Comparison of ENCODE assay signal across 20 mouse cellular contexts in the genomic region with DNA sequence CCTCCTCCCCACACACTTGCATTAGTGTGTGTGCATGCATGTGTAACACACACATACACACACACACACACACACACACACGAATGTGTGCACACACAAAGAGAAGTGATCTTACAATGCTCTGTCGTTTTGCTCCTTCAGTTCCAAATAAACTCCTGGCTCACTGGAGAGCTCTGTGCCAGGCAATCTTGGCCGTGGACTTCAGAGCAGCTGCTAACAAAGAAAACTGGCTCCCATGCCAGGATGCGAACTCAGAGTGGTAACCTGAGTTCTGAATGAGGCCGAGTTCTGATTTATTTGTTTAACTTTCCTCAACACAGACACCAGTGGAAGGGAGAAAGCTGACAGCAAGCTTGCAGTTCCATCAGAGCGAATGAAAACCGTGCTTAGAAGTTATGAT.
DNase-seq lines count a peak whose midpoint lies in the region; ATAC-seq and TF ChIP-seq lines count a peak whose summit lies in the region.
"Had no signal": no experiment of that assay in that cellular context is flagged by ENCODE, and none has a peak within 500 bp of the region (broad histone marks: within the 10 kb centered on the region; RNA-seq: fewer than 3 reads in every experiment).

No protein-coding gene starts in this region.

- no peak overlapping the region for H3K27ac ChIP-seq in hindbrain, postnatal 0 days
- H3K27ac ChIP-seq in hindbrain, embryonic 14.5 days: no peak overlapping the region
- no peak overlapping the region for H3K27ac ChIP-seq in midbrain, embryonic 14.5 days (replicated peaks; ENCODE audit: low read depth, low read length)
- no peak overlapping the region for H3K27ac ChIP-seq in midbrain, embryonic 11.5 days (ENCODE audit: low read depth, low read length)
- H3K27ac ChIP-seq: heart, embryonic 15.5 days; hindbrain, embryonic 10.5 days; kidney, embryonic 15.5 days; macrophage; midbrain, embryonic 15.5 days; stomach, embryonic 15.5 days had no signal

- H3K36me3 ChIP-seq in hindbrain, postnatal 0 days (ENCODE audit: insufficient read depth, low read length): no peaks in the 10 kb centered on the region
- H3K36me3 ChIP-seq in hindbrain, embryonic 14.5 days (replicated peaks; ENCODE audit: control insufficient read depth, insufficient read depth): no peaks in the 10 kb centered on the region
- H3K36me3 ChIP-seq in midbrain, embryonic 14.5 days (ENCODE audit: control insufficient read depth, insufficient read depth, low read length): no peaks in the 10 kb centered on the region
- no peaks in the 10 kb centered on the region for H3K36me3 ChIP-seq in midbrain, embryonic 11.5 days (ENCODE audit: control insufficient read depth, insufficient read depth, low read length)
- H3K36me3 ChIP-seq: heart, embryonic 15.5 days; hindbrain, embryonic 10.5 days; kidney, embryonic 15.5 days; midbrain, embryonic 15.5 days; stomach, embryonic 15.5 days had no signal

- no peak for ATAC-seq in cerebellum, adult (ENCODE audit: insufficient number of reproducible peaks, low FRiP score, low TSS enrichment)
- ATAC-seq in hindbrain, postnatal 0 days: no peak
- ATAC-seq in hindbrain, embryonic 14.5 days (ENCODE audit: low FRiP score): no peak
- no peak for ATAC-seq in midbrain, embryonic 14.5 days (ENCODE audit: low FRiP score, low TSS enrichment)
- ATAC-seq in midbrain, embryonic 11.5 days (ENCODE audit: low FRiP score): no peak
- ATAC-seq: midbrain, embryonic 15.5 days had no signal

- no peak for TF ChIP-seq CTCF in hindbrain, postnatal 0 days (IDR thresholded peaks at IDR 0.05; ENCODE audit: low read depth)

- no peak overlapping the region for H3K9ac ChIP-seq in hindbrain, postnatal 0 days (replicated peaks; ENCODE audit: low read length)
- no peak overlapping the region for H3K9ac ChIP-seq in hindbrain, embryonic 14.5 days
- H3K9ac ChIP-seq in midbrain, embryonic 14.5 days (replicated peaks; ENCODE audit: low read length): no peak overlapping the region
- H3K9ac ChIP-seq in midbrain, embryonic 11.5 days (ENCODE audit: low read length): no peak overlapping the region
- H3K9ac ChIP-seq: heart, embryonic 15.5 days; kidney, embryonic 15.5 days; lung, embryonic 14.5 days; midbrain, embryonic 15.5 days; stomach, embryonic 15.5 days had no signal

- H3K27me3 ChIP-seq in hindbrain, postnatal 0 days (ENCODE audit: insufficient read depth, low read length): no peaks in the 10 kb centered on the region
- no peaks in the 10 kb centered on the region for H3K27me3 ChIP-seq in hindbrain, embryonic 14.5 days (ENCODE audit: control insufficient read depth, insufficient read depth, low read length)
- H3K27me3 ChIP-seq in midbrain, embryonic 14.5 days (ENCODE audit: control insufficient read depth, insufficient read depth, low read length): no peaks in the 10 kb centered on the region
- no peaks in the 10 kb centered on the region for H3K27me3 ChIP-seq in midbrain, embryonic 11.5 days (ENCODE audit: control insufficient read depth, insufficient read depth, low read length)
- H3K27me3 ChIP-seq: CH12.LX; heart, embryonic 15.5 days; kidney, embryonic 15.5 days; midbrain, embryonic 15.5 days; stomach, embryonic 15.5 days had no signal

- H3K4me3 ChIP-seq in hindbrain, postnatal 0 days (ENCODE audit: low read length): no peak overlapping the region
- no peak overlapping the region for H3K4me3 ChIP-seq in hindbrain, embryonic 14.5 days (replicated peaks; ENCODE audit: low read length)
- no peak overlapping the region for H3K4me3 ChIP-seq in midbrain, embryonic 14.5 days (replicated peaks; ENCODE audit: low read depth, low read length)
- no peak overlapping the region for H3K4me3 ChIP-seq in midbrain, embryonic 11.5 days (ENCODE audit: low read depth, low read length)
- H3K4me3 ChIP-seq: heart, embryonic 15.5 days; hindbrain, embryonic 10.5 days; kidney, embryonic 15.5 days; midbrain, embryonic 15.5 days; stomach, embryonic 15.5 days had no signal

- H3K4me2 ChIP-seq in hindbrain, postnatal 0 days (ENCODE audit: low read depth, low read length): no peak overlapping the region
- H3K4me2 ChIP-seq in hindbrain, embryonic 14.5 days (replicated peaks): no peak overlapping the region
- H3K4me2 ChIP-seq in midbrain, embryonic 14.5 days (ENCODE audit: low read length): no peak overlapping the region
- H3K4me2 ChIP-seq in midbrain, embryonic 11.5 days: no peak overlapping the region
- H3K4me2 ChIP-seq: heart, embryonic 15.5 days; kidney, embryonic 15.5 days; lung, embryonic 14.5 days; midbrain, embryonic 15.5 days; stomach, embryonic 15.5 days had no signal

- DNase-seq in cerebellum, postnatal 14 days: peak; percentile 38 to 41
- DNase-seq in hindbrain, postnatal 0 days (ENCODE audit: low spot score): peak; percentile 50
- DNase-seq in hindbrain, embryonic 14.5 days (ENCODE audit: low spot score): no peak
- DNase-seq in midbrain, embryonic 14.5 days: peak; percentile 21
- DNase-seq in midbrain, embryonic 11.5 days (ENCODE audit: low spot score, missing footprints): no peak
- DNase-seq in gonadal fat pad, adult 2 months (ENCODE audit: low read depth): peak; percentile 28
- no peak for DNase-seq in MN1 (ENCODE audit: low spot score)
- DNase-seq: adrenal gland, postnatal 14 days; cerebellum, postnatal 25 days; lung, embryonic 14.5 days; spleen, adult 18-20 months; thymus, postnatal 14 days had no signal

- H3K9me3 ChIP-seq in hindbrain, postnatal 0 days (ENCODE audit: low read length): no peaks in the 10 kb centered on the region
- no peaks in the 10 kb centered on the region for H3K9me3 ChIP-seq in hindbrain, embryonic 14.5 days (ENCODE audit: control insufficient read depth, low read length)
- H3K9me3 ChIP-seq in midbrain, embryonic 14.5 days (ENCODE audit: control insufficient read depth, low read length): no peaks in the 10 kb centered on the region
- H3K9me3 ChIP-seq in midbrain, embryonic 11.5 days (ENCODE audit: control insufficient read depth, low read length): no peaks in the 10 kb centered on the region
- H3K9me3 ChIP-seq: heart, embryonic 15.5 days; hindbrain, embryonic 10.5 days; kidney, embryonic 15.5 days; midbrain, embryonic 15.5 days; stomach, embryonic 15.5 days had no signal

- H3K4me1 ChIP-seq in hindbrain, postnatal 0 days (ENCODE audit: insufficient read depth, low read length): no peaks in the 10 kb centered on the region
- peaks cover 11% of the 10 kb centered on the region for H3K4me1 ChIP-seq in hindbrain, embryonic 14.5 days (replicated peaks; ENCODE audit: control insufficient read depth, insufficient read depth, low read length)
- peaks cover 22% of the 10 kb centered on the region for H3K4me1 ChIP-seq in midbrain, embryonic 14.5 days (ENCODE audit: control insufficient read depth, insufficient read depth, low read length)
- peaks cover 24% of the 10 kb centered on the region; the same call in 1 of the 2 replicates for H3K4me1 ChIP-seq in midbrain, embryonic 11.5 days (ENCODE audit: control insufficient read depth, insufficient read depth, low read length)
- H3K4me1 ChIP-seq: heart, embryonic 15.5 days had no signal

- WGBS in hindbrain, postnatal 0 days: 56% methylated on average over 7 of the region's 7 CpGs
- 77% methylated on average over 7 of the region's 7 CpGs for WGBS in hindbrain, embryonic 14.5 days
- 82% methylated on average over 7 of the region's 7 CpGs for WGBS in midbrain, embryonic 14.5 days
- 82% methylated on average over 7 of the region's 7 CpGs for WGBS in midbrain, embryonic 11.5 days

Comparison
In these comparisons a context has a peak if more than half of its experiments do, and no peak if none do; other contexts are left out.
1. DNase-seq: peak in cerebellum, postnatal 14 days (2 of 2), hindbrain, postnatal 0 days (single experiment), midbrain, embryonic 14.5 days (single experiment) and gonadal fat pad, adult 2 months (single experiment); none in hindbrain, embryonic 14.5 days (single experiment), midbrain, embryonic 11.5 days (single experiment) and MN1 (single experiment).